Mouse (Mus musculus): ENCODE measurements at regions not wholly inside any gene's neighbourhood (a gene's known extent, or its start where the extent isn't known, plus 50 kb on each side); places are given as distances from the start of the nearest gene placed in this dataset.
A peak's percentile ranks its signal among the peaks of the same experiment; 100 is the strongest.

DNA sequence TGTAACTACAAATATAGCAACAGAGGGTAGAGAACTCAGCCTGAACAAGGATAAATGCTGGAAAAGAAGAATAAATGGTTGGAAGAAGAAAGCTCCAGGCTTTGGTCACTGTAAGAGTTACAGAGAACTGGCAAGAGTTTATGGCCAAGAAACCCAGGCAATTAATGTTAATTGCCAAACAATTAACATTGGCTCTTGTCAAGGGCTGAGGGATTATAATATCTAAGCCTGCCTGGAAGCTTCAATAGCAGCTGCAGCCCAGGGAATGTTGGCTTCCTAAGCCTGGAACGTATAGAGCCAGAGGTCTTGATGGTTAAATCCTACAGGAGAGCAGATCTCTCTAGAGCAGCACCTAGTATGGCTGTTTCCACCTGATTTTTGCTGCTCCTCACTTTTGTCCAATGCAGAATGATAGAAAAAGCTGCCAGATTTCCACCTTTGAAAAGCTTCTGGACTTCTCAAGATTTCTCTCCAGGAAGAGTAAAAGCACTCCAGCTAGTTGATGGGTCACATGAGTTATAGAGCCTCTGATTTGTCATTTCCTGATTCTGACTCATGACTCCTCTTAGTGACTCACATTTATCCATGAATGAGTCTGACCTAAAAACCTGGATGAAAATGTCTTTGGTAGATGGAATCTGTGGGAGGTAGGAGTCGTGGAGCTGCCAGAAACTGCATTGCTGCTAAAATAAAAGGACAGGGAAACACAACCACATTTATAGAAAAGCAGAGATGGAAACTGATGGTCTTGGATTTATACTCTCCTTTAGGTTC lies 327.2 kb downstream of the Adcyap1 start:
- Histone ChIP-seq H3K9ac (ENCODE audit: low read depth, low read length) (no peak overlapping the region), H3K36me3 (ENCODE audit: control insufficient read depth, insufficient read depth, low read length) (no peaks in the 10 kb centered on the region), H3K4me1 (ENCODE audit: control insufficient read depth, insufficient read depth, low read length) (no peaks in the 10 kb centered on the region), H3K9me3 (ENCODE audit: control insufficient read depth, low read length) (no peaks in the 10 kb centered on the region), H3K27me3 (ENCODE audit: control insufficient read depth, insufficient read depth, low read length) (no peaks in the 10 kb centered on the region), H3K4me3 (ENCODE audit: low read length) (no peak overlapping the region), H3K27ac (ENCODE audit: low read depth, low read length) (no peak overlapping the region), H3K4me2 (replicated peaks; ENCODE audit: low read depth, low read length) (no peak overlapping the region)
- WGBS, result 61% methylated on average over 2 of the region's 2 CpGs
- ATAC-seq (ENCODE audit: low FRiP score, low TSS enrichment), result no peak

DNA sequence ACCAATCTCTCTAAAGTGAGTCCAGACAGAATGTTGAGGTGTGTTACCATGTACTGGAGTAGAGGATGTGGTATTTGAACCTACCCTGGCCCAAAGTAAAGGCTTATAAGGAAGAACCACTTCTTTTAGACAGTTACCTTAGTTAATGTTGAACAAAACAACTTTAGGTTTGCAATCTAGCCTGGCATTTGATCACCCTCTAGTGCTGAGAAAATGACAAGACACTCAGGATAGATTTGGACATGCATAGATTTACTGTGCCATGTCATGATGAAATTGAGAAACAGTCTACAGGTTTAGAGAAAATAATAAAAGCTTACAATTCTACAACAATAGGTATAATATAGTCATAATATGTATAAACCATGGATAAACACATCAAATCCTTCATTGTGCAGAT lies 333.7 kb downstream of the Adcyap1 start:
- no peak overlapping the region for H3K4me2 ChIP-seq (replicated peaks; ENCODE audit: low read depth, low read length)
- ATAC-seq (ENCODE audit: low FRiP score, low TSS enrichment), result no peak

DNA sequence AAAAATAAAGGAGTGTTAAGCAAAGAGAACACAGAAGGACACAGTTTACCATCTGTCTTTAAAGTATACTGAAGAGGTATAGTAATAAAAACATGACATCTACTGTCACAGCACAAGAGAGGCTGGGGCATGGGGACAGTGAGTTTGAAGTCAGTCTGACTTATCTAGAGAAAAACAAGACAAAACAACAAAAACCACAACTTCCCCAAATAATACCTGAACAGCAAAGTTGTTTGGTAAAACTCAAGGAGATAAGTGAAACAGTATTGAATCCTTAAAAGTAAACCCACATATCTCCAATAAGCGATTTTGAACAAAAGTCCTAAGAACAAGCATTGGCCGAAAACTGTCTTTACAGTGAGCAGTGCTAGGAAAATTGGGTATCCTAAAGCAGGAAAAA lies 336.1 kb downstream of the Adcyap1 start:
- Histone ChIP-seq H3K36me3 (ENCODE audit: control insufficient read depth, insufficient read depth, low read length) (no peaks in the 10 kb centered on the region), H3K4me3 (ENCODE audit: low read length) (no peak overlapping the region), H3K27ac (ENCODE audit: low read depth, low read length) (no peak overlapping the region), H3K4me1 (ENCODE audit: control insufficient read depth, insufficient read depth, low read length) (no peaks in the 10 kb centered on the region), H3K9me3 (ENCODE audit: control insufficient read depth, low read length) (no peaks in the 10 kb centered on the region), H3K9ac (ENCODE audit: low read depth, low read length) (no peak overlapping the region), H3K4me2 (replicated peaks; ENCODE audit: low read depth, low read length) (no peak overlapping the region), H3K27me3 (ENCODE audit: control insufficient read depth, insufficient read depth, low read length) (no peaks in the 10 kb centered on the region)
- no peak for ATAC-seq (ENCODE audit: low FRiP score, low TSS enrichment)
- WGBS, result 85% methylated on average over 2 of the region's 2 CpGs

More for the DNA sequence above, 333.7 kb downstream of the Adcyap1 start:
- H3K9ac ChIP-seq (ENCODE audit: low read depth, low read length), result no peak overlapping the region
- no peaks in the 10 kb centered on the region for H3K36me3 ChIP-seq (ENCODE audit: control insufficient read depth, insufficient read depth, low read length)
- H3K9me3 ChIP-seq (ENCODE audit: control insufficient read depth, low read length), result no peaks in the 10 kb centered on the region
- no peaks in the 10 kb centered on the region for H3K27me3 ChIP-seq (ENCODE audit: control insufficient read depth, insufficient read depth, low read length)
- no peak overlapping the region for H3K4me3 ChIP-seq (ENCODE audit: low read length)
- no peak overlapping the region for H3K27ac ChIP-seq (ENCODE audit: low read depth, low read length)
- H3K4me1 ChIP-seq (ENCODE audit: control insufficient read depth, insufficient read depth, low read length), result no peaks in the 10 kb centered on the region

DNA sequence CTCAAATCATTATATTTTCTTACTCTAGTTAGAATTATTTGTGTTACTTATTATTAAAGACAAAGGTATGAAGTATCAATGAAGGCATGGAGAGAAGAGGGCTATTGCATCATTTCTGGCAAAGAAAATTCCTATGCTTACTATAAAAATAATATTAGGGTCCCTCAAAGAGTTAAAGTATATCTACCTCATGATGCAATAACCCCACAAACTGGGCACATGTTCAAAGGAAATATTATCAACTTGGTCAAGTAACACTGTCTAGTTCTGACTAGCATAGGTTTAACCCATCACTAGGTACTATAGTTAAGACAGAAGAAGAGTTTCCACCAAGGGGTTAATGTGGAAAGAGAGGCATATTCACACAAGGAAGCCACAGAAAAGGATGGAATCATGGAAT lies 336.9 kb downstream of the Adcyap1 start:
- Histone ChIP-seq H3K9me3 (ENCODE audit: control insufficient read depth, low read length) (no peaks in the 10 kb centered on the region), H3K4me1 (ENCODE audit: control insufficient read depth, insufficient read depth, low read length) (no peaks in the 10 kb centered on the region), H3K4me3 (ENCODE audit: low read length) (no peak overlapping the region), H3K9ac (ENCODE audit: low read depth, low read length) (no peak overlapping the region), H3K4me2 (replicated peaks; ENCODE audit: low read depth, low read length) (no peak overlapping the region), H3K36me3 (ENCODE audit: control insufficient read depth, insufficient read depth, low read length) (no peaks in the 10 kb centered on the region), H3K27ac (ENCODE audit: low read depth, low read length) (no peak overlapping the region), H3K27me3 (ENCODE audit: control insufficient read depth, insufficient read depth, low read length) (no peaks in the 10 kb centered on the region)
- ATAC-seq (ENCODE audit: low FRiP score, low TSS enrichment), result no peak

DNA sequence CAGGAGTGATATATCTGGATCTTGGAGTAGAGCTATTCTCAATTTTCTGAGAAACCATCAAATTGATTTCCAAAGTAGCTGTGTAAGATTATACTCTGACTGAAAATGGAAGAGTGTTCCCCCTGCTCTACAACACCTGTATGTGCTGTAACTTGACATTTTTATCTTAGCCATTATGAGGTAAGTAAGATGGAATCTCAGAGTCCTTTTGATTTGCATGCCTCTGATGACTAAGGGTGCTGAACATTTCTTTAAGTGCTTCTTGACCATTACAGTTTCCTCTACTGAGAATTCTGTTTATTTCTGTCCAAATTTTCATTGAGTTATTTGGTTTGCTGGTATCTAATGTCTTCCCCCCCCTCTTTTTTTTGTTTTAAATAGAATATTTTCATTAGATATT lies 343.0 kb downstream of the Adcyap1 start:
- Histone ChIP-seq H3K36me3 (ENCODE audit: control insufficient read depth, insufficient read depth, low read length) (no peaks in the 10 kb centered on the region), H3K9me3 (ENCODE audit: control insufficient read depth, low read length) (no peaks in the 10 kb centered on the region), H3K27me3 (ENCODE audit: control insufficient read depth, insufficient read depth, low read length) (no peaks in the 10 kb centered on the region), H3K4me2 (replicated peaks; ENCODE audit: low read depth, low read length) (no peak overlapping the region), H3K27ac (ENCODE audit: low read depth, low read length) (no peak overlapping the region), H3K4me1 (ENCODE audit: control insufficient read depth, insufficient read depth, low read length) (no peaks in the 10 kb centered on the region), H3K9ac (ENCODE audit: low read depth, low read length) (no peak overlapping the region), H3K4me3 (ENCODE audit: low read length) (no peak overlapping the region)
- no peak for ATAC-seq (ENCODE audit: low FRiP score, low TSS enrichment)

DNA sequence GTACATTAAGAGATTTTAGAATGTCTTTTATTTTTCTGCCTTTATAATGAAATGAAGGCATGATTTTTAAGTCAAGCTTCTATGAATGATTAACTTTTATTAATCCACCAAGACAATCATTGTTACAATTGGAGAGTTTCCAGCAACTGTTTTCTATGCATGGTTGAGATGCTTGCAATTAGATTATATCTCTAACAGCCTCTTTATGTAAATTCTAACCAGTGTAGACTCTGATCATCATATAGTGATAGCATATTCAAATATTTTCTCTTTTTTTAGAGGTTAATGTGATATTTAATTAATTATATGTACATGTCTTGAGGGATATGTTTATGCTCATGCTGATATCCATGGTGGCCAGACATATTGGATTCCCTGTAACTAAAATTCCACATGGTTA lies 351.5 kb downstream of the Adcyap1 start:
- no peak overlapping the region for H3K4me3 ChIP-seq (ENCODE audit: low read length)
- H3K9me3 ChIP-seq (ENCODE audit: control insufficient read depth, low read length), result no peaks in the 10 kb centered on the region
- peak; percentile 43; the same call in 1 of the 2 replicates for ATAC-seq (ENCODE audit: low FRiP score, low TSS enrichment)
- H3K36me3 ChIP-seq (ENCODE audit: control insufficient read depth, insufficient read depth, low read length), result no peaks in the 10 kb centered on the region
- no peaks in the 10 kb centered on the region for H3K27me3 ChIP-seq (ENCODE audit: control insufficient read depth, insufficient read depth, low read length)
- no peak overlapping the region for H3K4me2 ChIP-seq (replicated peaks; ENCODE audit: low read depth, low read length)
- no peaks in the 10 kb centered on the region for H3K4me1 ChIP-seq (ENCODE audit: control insufficient read depth, insufficient read depth, low read length)
- no peak overlapping the region for H3K9ac ChIP-seq (ENCODE audit: low read depth, low read length)
- no peak overlapping the region for H3K27ac ChIP-seq (ENCODE audit: low read depth, low read length)

DNA sequence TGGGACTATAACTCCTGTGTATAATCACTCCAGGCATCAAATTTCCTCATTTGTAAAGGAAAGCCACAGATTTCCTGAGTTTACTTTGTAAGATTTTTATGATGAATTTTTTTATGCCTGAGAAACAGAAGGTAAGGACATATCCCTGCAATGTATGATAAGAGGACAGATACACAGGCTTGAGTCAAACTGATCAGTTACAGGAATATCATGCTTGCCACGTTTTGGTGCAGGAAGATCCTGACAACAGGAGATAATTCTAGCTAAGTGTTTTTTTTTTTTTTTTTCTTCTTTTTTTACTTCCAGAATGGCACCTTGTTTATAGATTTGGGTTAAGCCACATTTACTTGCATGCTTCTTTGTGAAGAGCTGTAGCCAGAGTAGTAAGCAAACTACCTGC lies 357.1 kb downstream of the Adcyap1 start:
- Histone ChIP-seq H3K9ac (ENCODE audit: low read depth, low read length) (no peak overlapping the region), H3K4me3 (ENCODE audit: low read length) (no peak overlapping the region), H3K9me3 (ENCODE audit: control insufficient read depth, low read length) (no peaks in the 10 kb centered on the region), H3K4me2 (replicated peaks; ENCODE audit: low read depth, low read length) (no peak overlapping the region), H3K36me3 (ENCODE audit: control insufficient read depth, insufficient read depth, low read length) (no peaks in the 10 kb centered on the region), H3K27ac (ENCODE audit: low read depth, low read length) (no peak overlapping the region), H3K27me3 (ENCODE audit: control insufficient read depth, insufficient read depth, low read length) (no peaks in the 10 kb centered on the region), H3K4me1 (ENCODE audit: control insufficient read depth, insufficient read depth, low read length) (no peaks in the 10 kb centered on the region)
- WGBS, result 56% methylated on average over 1 of the region's 1 CpGs
- no peak for ATAC-seq (ENCODE audit: low FRiP score, low TSS enrichment)

DNA sequence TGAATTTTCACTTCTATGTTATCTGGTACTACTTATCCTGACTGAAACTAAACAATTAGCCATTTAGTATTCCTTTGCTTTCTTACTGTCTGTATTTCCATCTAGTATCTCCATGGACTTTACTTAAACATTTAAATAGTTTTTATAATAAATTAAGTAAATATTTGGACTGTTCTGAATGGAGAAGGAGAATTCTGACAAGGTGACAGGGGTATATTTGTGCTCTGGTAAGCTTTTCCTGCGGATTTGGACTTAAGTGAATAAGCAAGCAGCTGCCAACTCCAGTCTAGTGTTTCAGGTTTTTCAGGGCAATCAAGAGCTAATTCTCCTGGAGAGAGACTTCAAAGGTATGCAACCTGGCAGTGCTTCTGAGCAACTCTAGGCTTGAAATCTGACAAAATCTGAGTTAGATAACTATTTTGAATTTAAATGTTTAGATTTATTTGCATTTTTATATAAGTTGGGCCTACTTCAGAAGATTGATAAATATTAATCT lies 364.5 kb downstream of the Adcyap1 start:
- H3K4me3 ChIP-seq (ENCODE audit: low read length), result no peak overlapping the region
- no peaks in the 10 kb centered on the region for H3K4me1 ChIP-seq (ENCODE audit: control insufficient read depth, insufficient read depth, low read length)
- 41% methylated on average over 1 of the region's 1 CpGs for WGBS
- no peak overlapping the region for H3K27ac ChIP-seq (ENCODE audit: low read depth, low read length)
- H3K9me3 ChIP-seq (ENCODE audit: control insufficient read depth, low read length), result no peaks in the 10 kb centered on the region
- H3K4me2 ChIP-seq (replicated peaks; ENCODE audit: low read depth, low read length), result no peak overlapping the region
- no peak overlapping the region for H3K9ac ChIP-seq (ENCODE audit: low read depth, low read length)
- H3K36me3 ChIP-seq (ENCODE audit: control insufficient read depth, insufficient read depth, low read length), result no peaks in the 10 kb centered on the region
- no peak for ATAC-seq (ENCODE audit: low FRiP score, low TSS enrichment)
- H3K27me3 ChIP-seq (ENCODE audit: control insufficient read depth, insufficient read depth, low read length), result no peaks in the 10 kb centered on the region

DNA sequence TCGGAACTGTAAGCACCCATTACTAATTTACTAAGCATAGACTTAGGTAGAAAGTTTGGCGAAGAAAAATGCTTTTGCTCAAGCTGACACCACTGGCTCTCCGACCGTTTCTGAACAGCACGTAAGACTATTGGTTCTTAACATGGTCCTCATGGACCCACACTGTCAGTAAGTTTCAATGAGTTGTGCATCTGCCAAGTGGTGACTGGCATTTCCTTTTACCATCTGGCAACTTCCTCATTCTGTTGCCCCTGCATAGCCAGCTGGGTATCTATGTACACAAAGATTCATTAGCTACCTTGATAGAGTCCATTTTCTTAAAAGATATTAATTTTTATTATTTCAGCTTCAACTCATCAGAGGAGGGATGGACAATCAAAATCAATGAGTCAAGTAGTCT lies 381.2 kb downstream of the Adcyap1 start:
- H3K4me1 ChIP-seq (ENCODE audit: control insufficient read depth, insufficient read depth, low read length), result no peaks in the 10 kb centered on the region
- no peak overlapping the region for H3K9ac ChIP-seq (ENCODE audit: low read depth, low read length)
- H3K36me3 ChIP-seq (ENCODE audit: control insufficient read depth, insufficient read depth, low read length), result no peaks in the 10 kb centered on the region
- H3K4me2 ChIP-seq (replicated peaks; ENCODE audit: low read depth, low read length), result no peak overlapping the region
- no peak overlapping the region for H3K27ac ChIP-seq (ENCODE audit: low read depth, low read length)
- WGBS, result 89% methylated on average over 5 of the region's 5 CpGs
- no peak overlapping the region for H3K4me3 ChIP-seq (ENCODE audit: low read length)
- no peak for ATAC-seq (ENCODE audit: low FRiP score, low TSS enrichment)
- no peaks in the 10 kb centered on the region for H3K27me3 ChIP-seq (ENCODE audit: control insufficient read depth, insufficient read depth, low read length)
- H3K9me3 ChIP-seq (ENCODE audit: control insufficient read depth, low read length), result no peaks in the 10 kb centered on the region

Measured in kidney, embryonic 14.5 days (tissue).